Mouse (Mus musculus) spleen, adult 2 months (tissue): ENCODE data around the gene Eva1a.

Experiments used
- CTCF ChIP-seq: fragments of 200-500 bp; IDR thresholded peaks from 2 replicates; pipeline ENCODE4 v1.5.1; 2011; ENCODE audit warnings: mild to moderate bottlenecking, inconsistent platforms; ENCODE audit not compliant: insufficient read depth, insufficient read length, insufficient replicate concordance; ENCODE audit errors: extremely low read depth
- POLR2A ChIP-seq: fragments of 200-500 bp; IDR thresholded peaks from 2 replicates; pipeline ENCODE4 v1.6.1; 2011; ENCODE audit warnings: low read depth, low read length, inconsistent platforms

DNA sequence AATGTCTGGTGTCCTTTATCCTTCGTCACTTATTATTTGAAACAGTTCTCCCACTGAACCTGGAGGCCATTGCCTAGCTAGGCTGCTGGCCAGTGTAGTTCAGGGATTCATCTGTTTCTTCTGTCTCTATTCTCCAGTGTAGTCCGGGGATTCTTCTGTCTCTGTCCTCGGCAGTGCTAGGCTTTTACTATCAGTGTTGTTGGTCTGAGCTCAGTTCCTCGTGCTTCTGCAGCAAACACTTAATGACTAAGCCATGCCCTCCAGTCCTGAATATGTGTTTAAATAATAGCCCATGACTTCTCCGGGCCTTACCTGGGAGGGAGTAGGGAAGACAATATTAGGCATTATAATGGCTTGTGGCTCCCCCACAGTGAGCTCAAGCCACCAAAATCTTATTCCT lies 19.3 kb upstream of the Eva1a start:
- TF ChIP-seq POLR2A (no peak), CTCF (no peak)
